Mouse (Mus musculus) left cerebral cortex, adult 11 months (tissue): ENCODE results near the gene Ccnd3.
A peak's percentile ranks its signal among the peaks of the same experiment; 100 is the strongest.
"Not testable (repeated sequence)": the region's sequence is repeated elsewhere in the genome, so short reads cannot be mapped to it uniquely, and the experiment has no call there.

Experiments
- DNase-seq: peaks from one replicate; pipeline ENCODE4 v3.0.0; 2022; ENCODE audit warnings: low spot score

The Ccnd3 gene

GRCm38 (mm10) chr17:47618556-47619311 is 113.9 kb downstream of the Ccnd3 start:
- no peak for DNase-seq

- no peak for DNase-seq
Observed at GRCm38 (mm10) chr17:47622912-47623554, 118.2 kb downstream of the Ccnd3 start.

- not testable (repeated sequence) for DNase-seq
Observed at GRCm38 (mm10) chr17:47624572-47624971, 119.7 kb downstream of the Ccnd3 start.

- DNase-seq = no peak
Observed at GRCm38 (mm10) chr17:47625088-47625487, 120.2 kb downstream of the Ccnd3 start.

DNA sequence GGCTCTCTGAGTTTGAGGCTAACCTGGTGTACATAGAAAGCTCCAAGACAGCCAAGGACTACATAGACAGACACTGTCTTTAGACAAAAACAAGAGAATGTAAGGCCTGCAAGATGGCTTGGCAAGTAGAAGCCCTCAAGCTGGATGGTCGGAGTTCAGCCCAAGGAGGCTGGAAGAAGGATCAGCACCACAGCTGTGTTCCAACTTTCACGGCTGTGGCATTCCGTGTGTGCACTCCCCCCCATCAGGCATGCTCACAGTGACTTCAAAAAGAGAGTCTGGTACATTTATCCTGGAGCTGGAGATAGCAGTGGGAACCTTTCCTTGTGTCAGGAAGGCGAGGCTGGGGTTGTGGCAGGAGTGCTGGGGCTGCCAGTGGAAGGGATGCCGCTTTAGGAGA is 121.2 kb downstream of the Ccnd3 start:
- no peak for DNase-seq

GRCm38 (mm10) chr17:47627791-47628190 is 122.9 kb downstream of the Ccnd3 start:
- no peak for DNase-seq

DNA sequence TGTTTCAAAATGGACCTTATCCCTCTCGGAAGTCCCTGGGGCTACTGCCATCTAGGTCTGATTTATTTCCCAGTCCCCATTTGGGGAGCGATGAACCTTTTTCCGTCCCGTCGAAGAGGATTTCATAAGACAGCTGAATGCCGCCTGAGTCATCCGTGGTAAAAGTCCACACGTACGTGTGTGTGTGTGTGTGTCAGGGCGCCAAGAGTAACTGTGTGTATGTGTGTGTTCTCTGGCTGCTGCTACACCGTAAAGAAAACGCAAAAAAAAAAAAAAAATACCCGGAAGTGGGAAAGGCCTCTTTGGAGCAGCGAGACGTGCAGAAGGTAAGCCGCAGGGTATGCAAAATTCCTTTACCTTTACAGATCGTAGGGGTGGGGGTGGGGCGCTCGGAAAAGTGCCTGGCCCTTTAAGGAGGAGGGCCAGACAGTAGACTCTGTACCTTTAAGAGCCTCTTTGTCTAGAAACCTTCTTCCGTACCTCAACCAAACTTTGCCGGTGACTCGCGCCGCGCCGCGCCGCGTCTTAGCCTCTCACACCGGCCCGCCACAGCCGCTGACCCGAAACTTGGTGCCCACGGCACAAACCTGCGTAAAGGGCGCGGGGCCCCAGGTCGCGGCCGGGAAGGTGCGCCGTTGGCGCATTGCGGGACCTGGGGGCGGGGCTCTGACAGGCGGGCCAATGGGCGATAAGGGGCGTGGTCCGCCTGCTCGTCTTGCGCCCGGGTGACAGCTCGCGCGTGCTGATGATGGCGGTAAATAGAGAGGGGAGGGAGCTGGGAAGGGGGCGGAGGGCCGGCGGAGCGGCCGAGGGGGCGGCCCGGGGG is 124.2 kb downstream of the Ccnd3 start:
- peak; percentile 88 for DNase-seq

DNA sequence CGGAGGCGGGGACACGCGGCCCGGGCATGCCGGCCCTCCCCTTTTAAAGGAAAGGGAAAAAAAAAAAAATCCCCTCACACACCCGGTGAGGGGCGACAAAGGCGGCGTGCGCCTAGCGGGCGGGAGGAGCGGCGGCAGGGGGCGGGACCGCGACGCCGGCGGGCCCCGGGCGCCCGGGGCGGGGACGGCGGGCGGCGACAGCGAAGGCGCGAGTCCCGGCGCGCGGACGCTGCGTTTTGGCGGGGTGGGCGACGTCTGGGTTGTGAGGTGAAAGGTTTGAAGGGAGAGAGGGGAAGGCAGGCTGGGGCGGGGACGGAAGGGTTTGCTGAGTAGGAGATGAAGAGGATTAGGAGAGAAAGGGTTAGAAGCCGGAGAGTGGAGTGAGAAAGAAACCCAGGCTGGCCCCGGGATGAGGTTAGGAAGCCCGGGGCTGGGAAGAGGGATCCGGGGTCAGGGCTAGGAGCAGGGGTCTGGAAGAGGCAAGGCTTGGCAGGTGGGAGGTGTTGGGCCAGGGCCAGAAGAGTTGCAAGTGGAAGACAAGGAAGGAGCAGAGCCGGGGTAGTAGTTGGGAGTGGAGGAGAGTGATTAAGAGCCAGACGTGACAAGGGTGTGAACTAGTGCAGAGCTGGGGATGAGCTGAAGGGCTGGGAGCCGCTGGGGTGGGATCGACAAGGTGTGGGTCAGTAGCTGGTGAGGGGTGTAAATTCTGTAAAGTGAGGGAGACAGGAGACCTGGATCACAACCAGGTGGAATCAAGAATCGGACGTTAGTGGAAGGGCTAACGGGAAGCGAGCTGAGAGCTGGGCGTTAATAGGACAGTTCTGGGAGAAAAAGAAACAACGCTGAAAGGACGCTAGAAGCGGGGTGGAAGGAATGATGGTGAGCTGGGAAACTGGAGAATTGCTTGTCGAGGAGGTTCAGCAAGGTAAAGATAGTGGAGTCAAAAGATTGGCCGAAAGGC is 125.1 kb downstream of the Ccnd3 start:
- peak; percentile 30 for DNase-seq

GRCm38 (mm10) chr17:47630678-47631065 is 125.8 kb downstream of the Ccnd3 start, which contains the start of gene Usp49:
Gene Usp49 (plus strand): TSS chr17:47630690.
- DNase-seq = no peak

GRCm38 (mm10) chr17:47632181-47632840 is 127.5 kb downstream of the Ccnd3 start:
- no peak for DNase-seq

GRCm38 (mm10) chr17:47633999-47634770 is 129.3 kb downstream of the Ccnd3 start:
- DNase-seq = no peak

- DNase-seq = no peak
Observed at GRCm38 (mm10) chr17:47642992-47643391, 138.1 kb downstream of the Ccnd3 start.

DNA sequence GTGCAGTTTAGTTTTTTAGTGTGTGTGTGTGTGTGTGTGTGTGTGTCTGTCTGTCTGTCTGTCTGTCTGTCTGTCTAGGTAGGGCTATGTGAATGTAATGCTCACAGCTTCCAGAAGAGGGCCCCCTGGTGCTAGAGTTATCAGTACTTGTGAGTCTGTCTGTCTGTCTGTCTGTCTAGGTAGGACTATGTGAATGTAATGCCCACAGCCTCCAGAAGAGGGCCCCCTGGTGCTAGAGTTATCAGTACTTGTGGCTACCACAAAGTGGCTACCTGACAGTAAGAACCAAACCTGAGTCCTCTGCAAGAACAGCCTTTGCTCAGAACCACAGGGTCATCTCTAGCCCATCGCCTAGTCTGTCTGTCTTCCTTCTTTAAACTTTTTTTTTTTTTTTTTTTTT is 141.8 kb downstream of the Ccnd3 start:
- DNase-seq = peak; percentile 51

DNA sequence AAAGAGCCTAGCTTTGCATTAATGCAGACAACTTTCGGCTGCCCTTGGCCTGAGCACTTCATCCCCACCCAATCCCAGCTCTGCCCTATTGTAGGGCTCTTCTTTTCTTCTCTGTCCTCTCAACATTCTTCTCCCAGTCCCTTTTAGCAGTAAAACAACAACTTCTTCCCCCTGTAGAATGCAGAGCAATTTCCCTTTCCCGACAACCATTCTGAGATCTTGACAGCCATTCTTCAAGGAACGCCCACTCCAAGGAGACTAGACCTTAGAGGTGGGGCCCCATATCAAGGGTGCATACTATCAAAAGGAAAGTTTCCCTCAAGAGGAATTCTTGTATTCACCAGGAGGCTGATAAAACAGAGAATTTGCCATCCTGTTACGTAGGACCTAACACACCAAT is 144.1 kb downstream of the Ccnd3 start:
- DNase-seq = no peak
